Mouse (Mus musculus) E14TG2a.4 (cell line): ENCODE results near the gene Tgfb1.

Experiments used
- H3K27me3 ChIP-seq: 2 replicates; pipeline ENCODE4 v1.6.1; 2014; ENCODE audit warnings: low read length, control low read depth; ENCODE audit not compliant: insufficient read depth
- H3K36me3 ChIP-seq: 2 replicates; pipeline ENCODE4 v1.6.1; 2014; ENCODE audit warnings: low read length, control low read depth; ENCODE audit not compliant: insufficient read depth
- H3K4me1 ChIP-seq: replicated peaks from 2 replicates; pipeline ENCODE4 v1.6.1; 2014; ENCODE audit warnings: low read depth, low read length, control low read depth
- H3K4me3 ChIP-seq: replicated peaks from 2 replicates; pipeline ENCODE4 v1.5.1; 2014; ENCODE audit warnings: mild to moderate bottlenecking, low read length
- H3K9me3 ChIP-seq: 2 replicates; pipeline ENCODE4 v1.6.1; 2014; ENCODE audit warnings: low read length, control low read depth
- CTCF ChIP-seq: conservative IDR thresholded peaks from 2 replicates; pipeline ENCODE4 v1.5.1; 2014; ENCODE audit warnings: low read length
- NANOG ChIP-seq: IDR thresholded peaks from 2 replicates; pipeline ENCODE4 v1.6.1; 2014; ENCODE audit warnings: borderline replicate concordance, low read length, mixed read lengths
- POU5F1 ChIP-seq: IDR thresholded peaks from 2 replicates; pipeline ENCODE4 v1.6.1; 2014; ENCODE audit warnings: low read length, borderline replicate concordance

Tgfb1 gene

GRCm38 (mm10) chr7:25729396-25729795, 42.6 kb downstream of the Tgfb1 start:
- peaks cover 99% of the 10 kb centered on the region for H3K36me3 ChIP-seq
- no peaks in the 10 kb centered on the region for H3K27me3 ChIP-seq
- H3K9me3 ChIP-seq = no peaks in the 10 kb centered on the region
- TF ChIP-seq POU5F1 = no peak
- TF ChIP-seq NANOG = no peak
- TF ChIP-seq CTCF = no peak
- H3K4me3 ChIP-seq = no peak overlapping the region
- peaks cover 59% of the 10 kb centered on the region for H3K4me1 ChIP-seq

- peaks cover 99% of the 10 kb centered on the region for H3K36me3 ChIP-seq
- no peak overlapping the region for H3K4me3 ChIP-seq
- no peaks in the 10 kb centered on the region for H3K27me3 ChIP-seq
- no peak for TF ChIP-seq POU5F1
- no peak for TF ChIP-seq NANOG
- TF ChIP-seq CTCF = no peak
- H3K4me1 ChIP-seq = peaks cover 64% of the 10 kb centered on the region
- no peaks in the 10 kb centered on the region for H3K9me3 ChIP-seq
Observed at GRCm38 (mm10) chr7:25729862-25730261, 43.1 kb downstream of the Tgfb1 start.

- no peak for TF ChIP-seq NANOG
- no peak for TF ChIP-seq CTCF
- no peak for TF ChIP-seq POU5F1
- no peak overlapping the region for H3K4me3 ChIP-seq
- peaks cover 60% of the 10 kb centered on the region for H3K4me1 ChIP-seq
- H3K36me3 ChIP-seq = peaks cover 99% of the 10 kb centered on the region
- H3K9me3 ChIP-seq = no peaks in the 10 kb centered on the region
- no peaks in the 10 kb centered on the region for H3K27me3 ChIP-seq
Observed at GRCm38 (mm10) chr7:25731294-25732055, 44.7 kb downstream of the Tgfb1 start.

GRCm38 (mm10) chr7:25734991-25735390, 48.2 kb downstream of the Tgfb1 start:
- Histone ChIP-seq H3K4me3 (no peak overlapping the region), H3K4me1 (peaks cover 33% of the 10 kb centered on the region), H3K36me3 (peaks cover 99% of the 10 kb centered on the region), H3K9me3 (no peaks in the 10 kb centered on the region), H3K27me3 (no peaks in the 10 kb centered on the region)
- TF ChIP-seq CTCF = no peak
- TF ChIP-seq NANOG = no peak
- no peak for TF ChIP-seq POU5F1

- Histone ChIP-seq H3K4me1 (peaks cover 25% of the 10 kb centered on the region), H3K4me3 (no peak overlapping the region), H3K36me3 (peaks cover 99% of the 10 kb centered on the region), H3K9me3 (no peaks in the 10 kb centered on the region), H3K27me3 (no peaks in the 10 kb centered on the region)
- TF ChIP-seq POU5F1 = no peak
- peak; percentile 25; the same call in 1 of the 2 replicates for TF ChIP-seq CTCF
Observed at GRCm38 (mm10) chr7:25736920-25737319, 50.1 kb downstream of the Tgfb1 start.

- Histone ChIP-seq H3K27me3 (no peaks in the 10 kb centered on the region), H3K36me3 (peaks cover 99% of the 10 kb centered on the region), H3K9me3 (no peaks in the 10 kb centered on the region), H3K4me3 (no peak overlapping the region), H3K4me1 (peaks cover 11% of the 10 kb centered on the region)
- TF ChIP-seq NANOG (no peak), POU5F1 (no peak), CTCF (no peak)
Observed at GRCm38 (mm10) chr7:25738277-25738676, 51.5 kb downstream of the Tgfb1 start.

GRCm38 (mm10) chr7:25746844-25747243, 60.0 kb downstream of the Tgfb1 start:
- H3K27me3 ChIP-seq = no peaks in the 10 kb centered on the region
- peaks cover 41% of the 10 kb centered on the region for H3K4me1 ChIP-seq
- no peak for TF ChIP-seq NANOG
- peaks cover 100% of the 10 kb centered on the region for H3K36me3 ChIP-seq
- no peak overlapping the region for H3K4me3 ChIP-seq
- H3K9me3 ChIP-seq = no peaks in the 10 kb centered on the region

GRCm38 (mm10) chr7:25753076-25753475, 66.3 kb downstream of the Tgfb1 start:
- Histone ChIP-seq H3K27me3 (no peaks in the 10 kb centered on the region), H3K4me3 (peak overlapping the region; percentile 100), H3K36me3 (peaks cover 54% of the 10 kb centered on the region), H3K9me3 (no peaks in the 10 kb centered on the region), H3K4me1 (peaks cover 50% of the 10 kb centered on the region)
- TF ChIP-seq CTCF (no peak), NANOG (no peak), POU5F1 (no peak)
